Mouse (Mus musculus) gastrocnemius, postnatal 4 days (tissue): ENCODE measurements around the gene Pax1. TPM values are rescaled to one million over a fixed set of nuclear protein-coding genes. Genes with fewer than 3 reads are reported as not detected.

Source experiments
- DNase-seq, 2 experiments: peaks; one replicate each; pipeline ENCODE4 v3.0.0; 2021 to 2022; ENCODE audit warnings: low spot score in 2 of 2, mixed read lengths in 2 of 2
- total RNA-seq, 2 experiments: library from RNA; stranded (reverse); gene quantifications; 2 replicates each; pipeline ENCODE4 v1.2.3; 2021

Gene Pax1
- total RNA-seq, 2 experiments from 2014 or later: 0.39 to 0.49 TPM

- DNase-seq: no peak
Measured at GRCm38 (mm10) chr2:147372947-147373666, 11.4 kb downstream of the Pax1 start.

- DNase-seq: no peak
Measured at GRCm38 (mm10) chr2:147373667-147374007, 11.9 kb downstream of the Pax1 start.

- no peak for DNase-seq
Measured at GRCm38 (mm10) chr2:147374245-147374644, 12.5 kb downstream of the Pax1 start.

- no peak for DNase-seq
Measured at GRCm38 (mm10) chr2:147375019-147375715, 13.4 kb downstream of the Pax1 start.

- peak in 1 of 2 experiments; percentile 59 for DNase-seq
Measured at GRCm38 (mm10) chr2:147378934-147379333, 17.2 kb downstream of the Pax1 start.

- DNase-seq: no peak
Measured at GRCm38 (mm10) chr2:147383373-147383772, 21.6 kb downstream of the Pax1 start.

- DNase-seq: no peak
Measured at GRCm38 (mm10) chr2:147386949-147387348, 25.2 kb downstream of the Pax1 start.

GRCm38 (mm10) chr2:147409323-147409722, 47.6 kb downstream of the Pax1 start:
- no peak for DNase-seq

- DNase-seq: no peak
Measured at GRCm38 (mm10) chr2:147415037-147415436, 53.3 kb downstream of the Pax1 start.

- peak in 1 of 2 experiments; percentile 10 for DNase-seq
Measured at GRCm38 (mm10) chr2:147424582-147425255, 63.0 kb downstream of the Pax1 start.

- no peak for DNase-seq
Measured at GRCm38 (mm10) chr2:147429607-147430356, 68.1 kb downstream of the Pax1 start.

- DNase-seq: peak in 1 of 2 experiments; percentile 17
Measured at GRCm38 (mm10) chr2:147433120-147433519, 71.4 kb downstream of the Pax1 start.

Other genes starting within 250 kb of the Pax1 start
- under 1 TPM; 0.65 to 0.78 TPM for gene Nkx2-2, start 167.7 kb upstream of the Pax1 start, total RNA-seq